Mouse (Mus musculus) myocyte (in vitro differentiated cells): ENCODE measurements around the gene Cntn4.

Experiments
- CEBPB ChIP-seq: IDR thresholded peaks from 2 replicates; pipeline ENCODE4 v1.6.1; 2011; ENCODE audit warnings: mild to moderate bottlenecking, moderate library complexity; ENCODE audit not compliant: poor library complexity, insufficient read depth, severe bottlenecking
- E2F4 ChIP-seq: IDR thresholded peaks from one replicate; pipeline ENCODE4 v1.6.1; 2011; ENCODE audit warnings: mild to moderate bottlenecking, control low read depth, moderate library complexity; ENCODE audit not compliant: insufficient read depth
- MAX ChIP-seq: IDR thresholded peaks from one replicate; pipeline ENCODE4 v1.6.1; 2011; ENCODE audit warnings: low read depth, mild to moderate bottlenecking, control low read depth
- MYOD1 ChIP-seq, 3 experiments: IDR thresholded peaks; one replicate each; pipeline ENCODE4 v1.6.1; 2011; ENCODE audit warnings: control low read depth in 2 of 3, low read depth in 2 of 3, mild to moderate bottlenecking in 2 of 3, moderate library complexity in 1 of 3; ENCODE audit not compliant: insufficient read length in 2 of 3, control insufficient read depth in 1 of 3
- MYOG ChIP-seq, 3 experiments: IDR thresholded peaks; one replicate each; pipeline ENCODE4 v1.6.1; 2011; ENCODE audit warnings: control low read depth in 2 of 3, low read depth in 2 of 3, mild to moderate bottlenecking in 2 of 3; ENCODE audit not compliant: insufficient read length in 2 of 3, control insufficient read depth in 1 of 3, insufficient read depth in 1 of 3
- POLR2A ChIP-seq: IDR thresholded peaks from one replicate; pipeline ENCODE4 v1.6.1; 2011; ENCODE audit warnings: low read depth, mild to moderate bottlenecking, control low read depth, moderate library complexity; ENCODE audit not compliant: insufficient read length
- SRF ChIP-seq: IDR thresholded peaks from one replicate; pipeline ENCODE4 v1.6.1; 2011; ENCODE audit warnings: low read depth; ENCODE audit not compliant: control insufficient read depth, insufficient read length
- TCF12 ChIP-seq: IDR thresholded peaks from one replicate; pipeline ENCODE4 v1.6.1; 2011; ENCODE audit warnings: mild to moderate bottlenecking, control low read depth; ENCODE audit not compliant: poor library complexity, insufficient read depth, severe bottlenecking
- USF1 ChIP-seq: IDR thresholded peaks from one replicate; pipeline ENCODE4 v1.6.1; 2011; ENCODE audit warnings: low read depth, mild to moderate bottlenecking, control low read depth, moderate library complexity

GRCm38 (mm10) chr6:106277139-106277538 is 599.7 kb downstream of the Cntn4 start:
- TF ChIP-seq MAX (no peak), MYOG (IDR thresholded peaks at IDR 0.05; ENCODE audit: control insufficient read depth in 1 of 3, insufficient read depth in 1 of 3, insufficient read length in 2 of 3, low read depth in 2 of 3) (no peak), POLR2A (no peak), MYOD1 (IDR thresholded peaks at IDR 0.05; ENCODE audit: control insufficient read depth in 1 of 3, insufficient read length in 2 of 3, low read depth in 2 of 3) (no peak), USF1 (no peak), CEBPB (no peak), E2F4 (no peak), TCF12 (no peak), SRF (no peak)
